Mouse (Mus musculus) yolk sac, embryonic 10.5 days (tissue): ENCODE data around the gene Rbfox3.

Experiments
- DNase-seq: peaks from one replicate; pipeline ENCODE4 v3.0.0-alpha.2; 2017; ENCODE audit warnings: low spot score

Gene Rbfox3

DNA sequence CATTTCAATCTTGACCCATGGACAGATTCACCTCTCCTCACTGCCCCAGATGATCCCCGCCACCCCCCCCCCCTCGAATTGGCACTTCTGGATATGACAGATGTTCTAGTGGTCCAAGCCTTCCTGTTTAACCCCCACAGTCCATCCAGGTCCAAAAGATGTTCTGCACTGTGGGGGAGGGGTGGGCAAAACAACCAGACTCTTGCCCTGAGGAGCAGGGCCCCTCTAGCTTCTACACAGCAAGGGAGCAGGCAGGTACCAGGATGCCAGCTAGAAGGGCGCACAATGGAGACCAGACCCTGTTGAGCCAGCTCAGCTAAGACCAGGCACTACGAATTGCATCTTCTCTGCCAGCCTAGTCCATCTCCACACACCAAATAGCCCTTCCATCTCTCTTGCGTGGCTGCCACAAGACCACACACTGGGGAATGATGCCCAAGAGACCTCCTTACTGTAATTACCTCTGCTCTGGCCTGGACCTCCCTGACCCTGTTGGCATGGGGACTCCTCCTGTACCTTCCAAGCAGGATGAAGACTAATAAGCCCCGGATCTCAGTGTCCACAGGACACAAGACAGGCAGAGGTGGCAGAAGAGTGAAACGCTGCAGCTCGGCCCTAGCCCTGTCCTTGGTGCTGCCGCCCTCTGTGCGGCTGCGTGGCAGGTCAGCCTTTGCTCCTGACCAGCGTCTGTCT lies 5.1 kb downstream of the Rbfox3 start:
- no peak for DNase-seq

- no peak for DNase-seq
Measured at GRCm38 (mm10) chr11:118905656-118906055, 5.7 kb downstream of the Rbfox3 start.

DNA sequence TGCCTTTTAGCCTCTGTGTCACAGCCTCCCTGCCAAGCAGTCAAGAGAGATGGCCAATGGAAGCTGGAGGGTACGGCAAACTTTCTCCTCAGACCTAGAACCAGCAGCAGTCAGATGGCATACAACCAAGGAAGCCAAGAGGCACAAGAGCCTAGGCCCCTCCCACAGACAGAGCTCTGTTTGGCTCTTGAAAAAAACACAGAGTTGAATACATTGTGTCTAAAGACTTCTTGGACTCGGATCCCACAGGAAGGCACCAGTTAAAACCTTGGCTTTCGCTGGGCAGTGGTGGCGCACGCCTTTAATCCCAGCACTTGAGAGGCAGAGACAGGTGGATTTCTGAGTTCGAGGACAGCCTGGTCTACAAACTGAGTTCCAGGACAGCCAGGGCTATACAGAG lies 7.1 kb downstream of the Rbfox3 start:
- no peak for DNase-seq

DNA sequence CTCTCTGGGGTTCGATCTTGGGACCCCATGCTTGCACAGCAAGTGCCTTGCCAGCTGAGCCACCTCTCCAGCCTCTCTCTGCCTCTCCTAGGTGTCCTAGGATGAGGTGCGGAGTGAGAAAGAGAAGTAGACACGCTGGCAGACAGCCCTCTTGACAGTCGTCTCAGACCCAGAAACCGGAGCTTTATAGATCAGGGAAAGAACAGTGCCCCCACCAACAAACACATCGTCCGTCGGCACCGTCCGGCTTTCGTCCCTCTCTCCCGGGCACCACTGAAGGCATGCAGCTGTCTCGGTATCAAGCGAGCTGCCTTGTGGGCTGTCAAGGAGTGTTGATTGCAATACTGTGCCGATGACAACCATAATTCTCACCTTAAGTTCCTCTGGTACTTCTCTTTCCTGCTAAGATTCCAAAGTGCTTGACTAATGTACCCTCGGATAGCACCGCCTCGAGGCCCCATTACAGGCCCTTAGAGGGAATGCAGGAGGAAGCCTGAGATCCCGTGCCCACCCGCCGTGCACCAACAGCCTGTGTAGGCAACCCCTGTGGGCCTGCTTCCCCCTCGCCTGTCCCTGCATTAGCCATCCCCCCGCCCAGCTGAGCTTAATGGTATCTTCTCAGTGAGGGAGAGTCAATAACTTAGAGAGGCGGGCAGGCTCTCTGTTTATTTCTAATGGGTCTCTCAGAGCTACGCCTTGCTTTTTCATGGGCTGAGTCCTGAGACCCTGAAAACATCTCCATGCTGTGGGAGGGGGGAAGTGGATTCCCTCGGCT lies 11.4 kb downstream of the Rbfox3 start:
- no peak for DNase-seq

GRCm38 (mm10) chr11:118898643-118899042 lies 12.8 kb downstream of the Rbfox3 start:
- no peak for DNase-seq

DNA sequence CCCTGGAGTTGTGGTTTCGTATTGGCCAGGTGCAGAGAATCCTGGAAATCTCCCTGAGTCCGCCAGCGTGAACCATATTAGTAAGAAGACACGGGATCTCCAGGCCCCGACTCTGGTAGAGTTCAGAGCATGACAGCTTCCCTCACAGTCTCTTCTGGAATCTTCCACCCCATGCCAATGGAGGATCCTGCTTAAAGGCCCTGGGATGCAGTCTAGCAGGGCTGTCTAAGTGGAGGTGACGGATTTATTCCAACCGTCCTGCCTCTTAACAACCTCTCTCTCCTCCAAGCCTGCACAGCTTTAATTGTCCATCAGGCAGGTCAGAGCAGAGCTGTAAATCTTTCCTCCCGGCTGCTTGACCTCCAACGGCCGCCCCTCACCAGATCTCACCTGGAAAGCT lies 13.2 kb downstream of the Rbfox3 start:
- DNase-seq = peak; percentile 23

GRCm38 (mm10) chr11:118897114-118897841 lies 14.1 kb downstream of the Rbfox3 start:
- DNase-seq = no peak

- DNase-seq = no peak
Measured at GRCm38 (mm10) chr11:118896032-118896675, 15.2 kb downstream of the Rbfox3 start.

GRCm38 (mm10) chr11:118894835-118895234 lies 16.6 kb downstream of the Rbfox3 start:
- DNase-seq = no peak

GRCm38 (mm10) chr11:118894196-118894595 lies 17.2 kb downstream of the Rbfox3 start:
- DNase-seq = no peak

- no peak for DNase-seq
Measured at GRCm38 (mm10) chr11:118892876-118893275, 18.5 kb downstream of the Rbfox3 start.

GRCm38 (mm10) chr11:118891516-118891915 lies 19.9 kb downstream of the Rbfox3 start:
- no peak for DNase-seq

- DNase-seq = no peak
Measured at GRCm38 (mm10) chr11:118890992-118891398, 20.4 kb downstream of the Rbfox3 start.

GRCm38 (mm10) chr11:118890474-118890873 lies 20.9 kb downstream of the Rbfox3 start:
- no peak for DNase-seq

DNA sequence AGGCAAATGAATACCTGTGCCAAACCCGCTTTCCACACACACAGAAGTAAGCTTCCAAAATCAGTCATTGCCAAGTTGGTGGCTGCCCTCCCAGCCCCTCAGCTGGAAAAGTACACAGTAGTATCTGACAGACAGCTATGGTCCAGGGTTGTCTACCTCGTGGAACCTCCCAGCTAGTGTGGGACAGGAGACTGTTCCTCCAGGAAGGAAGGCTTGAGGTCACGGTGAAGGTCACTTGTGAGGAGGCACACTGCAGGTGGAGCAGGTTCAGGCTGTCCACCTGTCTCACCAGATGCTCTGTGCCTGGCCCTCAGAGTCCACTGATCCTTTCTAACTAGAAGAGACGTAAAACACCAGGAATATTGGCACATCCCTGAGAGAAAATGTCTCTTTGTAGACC lies 21.9 kb downstream of the Rbfox3 start:
- DNase-seq = no peak

DNA sequence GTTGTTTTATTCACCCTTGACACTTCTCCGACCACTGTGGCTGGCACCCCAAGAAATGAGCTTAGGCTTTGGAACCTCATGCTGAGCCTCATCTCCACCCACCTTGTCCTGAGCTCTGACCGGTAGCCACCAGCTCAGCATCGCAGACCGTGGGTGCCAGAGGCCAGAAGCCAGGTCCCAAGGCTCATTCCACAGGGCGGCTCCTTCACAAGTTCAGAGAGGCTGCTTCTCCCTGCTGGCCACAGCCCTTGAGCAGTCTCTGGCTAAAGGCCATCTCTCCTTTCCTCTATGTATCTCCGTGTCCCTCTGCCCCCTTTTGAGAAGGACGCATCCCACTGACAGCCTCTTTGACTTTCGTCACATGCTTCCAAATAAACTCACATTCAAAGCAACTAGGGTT lies 23.0 kb downstream of the Rbfox3 start:
- DNase-seq = no peak

DNA sequence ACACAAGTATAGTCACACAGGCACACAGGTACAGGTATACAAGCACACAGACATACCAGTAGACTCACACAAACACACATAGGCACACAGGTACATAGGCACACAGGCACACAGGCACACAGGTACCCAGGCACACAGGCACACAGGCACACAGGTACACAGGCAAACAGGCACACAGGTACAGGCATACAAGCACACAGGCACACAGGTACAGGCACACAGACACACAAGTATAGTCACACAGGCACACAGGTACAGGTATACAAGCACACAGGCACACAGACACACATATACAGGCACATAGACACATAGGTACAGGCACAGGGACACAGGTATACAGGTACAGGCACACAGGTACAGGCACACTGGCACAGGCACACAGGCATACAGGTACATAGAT lies 24.2 kb downstream of the Rbfox3 start:
- DNase-seq = no peak

DNA sequence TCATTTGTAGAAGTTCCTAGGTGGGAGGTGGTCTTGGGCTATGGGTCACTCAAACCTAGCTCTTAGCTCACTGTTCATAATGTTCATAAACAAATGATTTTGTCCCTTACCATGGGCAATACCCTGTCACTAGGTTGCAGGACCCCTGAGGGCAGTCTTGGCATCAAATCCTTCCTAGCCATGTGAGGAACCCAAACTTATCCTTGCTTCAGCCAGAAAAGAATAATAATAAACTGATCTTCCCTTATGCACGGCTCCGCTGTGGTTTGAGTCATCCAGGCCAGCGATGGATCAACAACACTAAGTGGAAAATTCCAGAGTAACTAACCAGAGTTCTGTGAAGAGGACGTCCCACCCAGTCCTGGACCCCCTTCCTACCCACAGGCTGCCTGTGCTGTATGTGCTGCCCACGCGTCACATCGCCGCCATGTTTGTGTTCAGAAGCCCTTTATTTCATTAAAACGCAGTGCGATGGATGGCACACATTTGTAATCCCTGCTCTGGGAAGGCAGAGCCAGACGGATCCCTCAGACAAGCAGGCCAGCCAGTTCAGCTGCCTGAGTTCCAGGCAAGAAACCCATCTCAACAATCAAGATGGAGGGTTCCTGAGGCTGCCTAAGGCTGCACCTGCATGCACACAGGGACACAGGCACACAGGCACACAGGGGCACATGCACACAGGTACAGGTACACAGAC lies 25.0 kb downstream of the Rbfox3 start:
- DNase-seq = no peak

- no peak for DNase-seq
Measured at GRCm38 (mm10) chr11:118885604-118886003, 25.8 kb downstream of the Rbfox3 start.

DNA sequence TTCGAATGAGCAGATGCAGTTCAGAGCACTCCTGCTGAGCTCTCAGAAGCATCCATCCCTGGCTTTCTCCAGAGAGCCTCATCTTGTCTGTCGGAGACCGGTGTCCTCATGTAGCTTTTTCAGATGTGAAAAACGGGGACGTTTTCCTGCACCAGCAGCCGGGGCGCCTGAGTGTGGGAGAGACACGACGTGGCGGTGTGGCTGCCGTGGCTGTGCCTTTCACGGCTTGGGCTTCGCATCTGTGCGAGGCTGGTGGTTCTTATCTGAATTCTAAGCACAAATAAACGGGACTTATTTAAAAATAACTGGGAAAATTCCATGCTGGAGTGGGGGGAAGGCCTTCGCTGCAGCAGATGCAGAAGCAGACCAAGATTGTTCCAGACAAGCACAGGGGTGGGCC lies 26.3 kb downstream of the Rbfox3 start:
- no peak for DNase-seq

- DNase-seq = no peak
Measured at GRCm38 (mm10) chr11:118883143-118883542, 28.3 kb downstream of the Rbfox3 start.
